Mouse (Mus musculus) bone marrow macrophage, adult 2 months (primary cell): ENCODE measurements at regions not wholly inside any gene's neighbourhood (a gene's known extent, or its start where the extent isn't known, plus 50 kb on each side); places are given as distances from the start of the nearest gene placed in this dataset.

Experiments used
- CTCF ChIP-seq: IDR thresholded peaks from 2 replicates; pipeline ENCODE4 v1.5.1; 2012; ENCODE audit warnings: low read depth, mild to moderate bottlenecking, low read length, moderate library complexity
- POLR2A ChIP-seq: IDR thresholded peaks from 2 replicates; pipeline ENCODE4 v1.6.1; 2012; ENCODE audit warnings: mild to moderate bottlenecking, low read depth, low read length, borderline replicate concordance

- no peak for TF ChIP-seq CTCF
- no peak for TF ChIP-seq POLR2A
Observed at GRCm38 (mm10) chr4:134994648-134995047, 64.0 kb downstream of the Syf2 start.
